Comparison of ENCODE assay signal across 14 mouse cellular contexts in the genomic region with DNA sequence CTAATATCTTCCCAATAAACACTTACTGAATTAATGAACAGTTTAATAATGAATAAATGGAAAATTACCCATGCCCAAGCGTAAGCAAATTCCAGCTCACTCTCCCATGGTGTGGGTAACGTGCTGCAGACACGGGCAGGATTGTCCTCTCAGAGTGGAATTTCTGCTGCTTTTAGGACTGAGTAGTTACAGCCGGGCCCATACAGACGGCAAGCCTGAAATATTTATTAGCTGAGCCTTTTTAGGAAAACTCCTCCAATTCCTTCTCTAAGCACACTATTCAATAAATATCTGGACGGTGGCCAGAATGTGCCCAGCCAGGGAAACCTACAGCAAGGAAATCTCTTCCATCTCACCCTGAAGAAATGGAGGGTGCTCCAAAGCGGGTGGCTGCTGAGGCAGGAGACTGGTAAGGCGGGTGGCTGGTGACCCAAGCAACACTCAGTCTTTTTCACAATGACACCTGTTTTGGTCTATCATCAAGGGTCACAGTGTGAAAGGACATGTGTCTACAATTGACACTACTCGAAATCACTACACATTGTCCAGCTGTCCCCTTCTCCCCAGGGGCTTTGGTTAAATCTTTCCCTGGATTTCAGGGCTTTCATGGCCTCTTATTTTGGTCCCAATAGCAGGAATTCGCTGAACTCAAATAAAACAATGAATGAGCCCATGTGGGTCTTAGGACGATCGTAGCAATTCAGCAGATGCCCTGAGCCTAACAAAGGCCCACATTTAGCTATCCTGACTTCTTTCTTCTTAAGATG.
DNase-seq lines count a peak whose midpoint lies in the region; ATAC-seq and TF ChIP-seq lines count a peak whose summit lies in the region.
"Had no signal": no experiment of that assay in that cellular context is flagged by ENCODE, and none has a peak within 500 bp of the region (broad histone marks: within the 10 kb centered on the region; RNA-seq: fewer than 3 reads in every experiment).

No protein-coding gene starts in this region.

- H3K27ac ChIP-seq in embryonic facial prominence, embryonic 11.5 days (replicated peaks; ENCODE audit: low read depth, low read length) = no peak overlapping the region
- no peak overlapping the region for H3K27ac ChIP-seq in embryonic facial prominence, embryonic 10.5 days (replicated peaks)
- H3K27ac ChIP-seq in midbrain, embryonic 10.5 days (replicated peaks) = peak overlapping the region; percentile 79
- no peak overlapping the region for H3K27ac ChIP-seq in midbrain, embryonic 15.5 days
- no peak overlapping the region for H3K27ac ChIP-seq in hindbrain, postnatal 0 days
- no peak overlapping the region for H3K27ac ChIP-seq in neural tube, embryonic 12.5 days
- H3K27ac ChIP-seq in cerebellum, adult 2 months (ENCODE audit: insufficient read depth, low read length) = no peak overlapping the region
- H3K27ac ChIP-seq: neural tube, embryonic 13.5 days had no signal

- H3K27me3 ChIP-seq in embryonic facial prominence, embryonic 11.5 days (ENCODE audit: control insufficient read depth, insufficient read depth, low read length) = no peaks in the 10 kb centered on the region
- no peaks in the 10 kb centered on the region for H3K27me3 ChIP-seq in embryonic facial prominence, embryonic 10.5 days (replicated peaks; ENCODE audit: low read depth, poor library complexity, severe bottlenecking)
- no peaks in the 10 kb centered on the region for H3K27me3 ChIP-seq in midbrain, embryonic 10.5 days (ENCODE audit: low read depth, poor library complexity, severe bottlenecking)
- H3K27me3 ChIP-seq in midbrain, embryonic 15.5 days (replicated peaks) = no peaks in the 10 kb centered on the region
- H3K27me3 ChIP-seq in hindbrain, postnatal 0 days (ENCODE audit: insufficient read depth, low read length) = no peaks in the 10 kb centered on the region
- H3K27me3 ChIP-seq in neural tube, embryonic 12.5 days (replicated peaks) = peaks cover 14% of the 10 kb centered on the region
- H3K27me3 ChIP-seq in cerebellum, adult 2 months (ENCODE audit: control insufficient read depth, insufficient read depth, low read length) = no peaks in the 10 kb centered on the region

- TF ChIP-seq POLR2A in cerebellum, adult 2 months (IDR thresholded peaks at IDR 0.05; ENCODE audit: borderline replicate concordance, insufficient read depth, low read length) = no peak

- no peak; the same call in 1 of the 2 replicates for ATAC-seq in embryonic facial prominence, embryonic 11.5 days (replicated peaks; ENCODE audit: insufficient number of reproducible peaks, low FRiP score, low TSS enrichment, low read depth)
- ATAC-seq in midbrain, embryonic 15.5 days (replicated peaks) = no peak
- ATAC-seq in hindbrain, postnatal 0 days = no peak
- peak; percentile 68; the same call in 1 of the 2 replicates for ATAC-seq in neural tube, embryonic 12.5 days (ENCODE audit: low FRiP score, low read depth)

- no peak overlapping the region for H3K4me3 ChIP-seq in embryonic facial prominence, embryonic 11.5 days (ENCODE audit: low read depth, low read length)
- no peak overlapping the region for H3K4me3 ChIP-seq in embryonic facial prominence, embryonic 10.5 days
- peak overlapping the region; percentile 26 for H3K4me3 ChIP-seq in midbrain, embryonic 10.5 days
- H3K4me3 ChIP-seq in midbrain, embryonic 15.5 days = no peak overlapping the region
- H3K4me3 ChIP-seq in hindbrain, postnatal 0 days (ENCODE audit: low read length) = no peak overlapping the region
- no peak overlapping the region for H3K4me3 ChIP-seq in neural tube, embryonic 12.5 days
- no peak overlapping the region for H3K4me3 ChIP-seq in cerebellum, adult 2 months (replicated peaks; ENCODE audit: insufficient read depth, low read depth, low read length)
- H3K4me3 ChIP-seq: neural tube, embryonic 13.5 days had no signal

- H3K4me2 ChIP-seq in embryonic facial prominence, embryonic 11.5 days (ENCODE audit: low read depth, low read length) = no peak overlapping the region
- no peak overlapping the region for H3K4me2 ChIP-seq in midbrain, embryonic 15.5 days
- no peak overlapping the region for H3K4me2 ChIP-seq in hindbrain, postnatal 0 days (ENCODE audit: low read depth, low read length)
- H3K4me2 ChIP-seq in neural tube, embryonic 12.5 days (replicated peaks) = no peak overlapping the region
- H3K4me2 ChIP-seq: liver, embryonic 11.5 days; neural tube, embryonic 13.5 days had no signal

- H3K36me3 ChIP-seq in embryonic facial prominence, embryonic 11.5 days (replicated peaks; ENCODE audit: control insufficient read depth, insufficient read depth, low read depth, low read length) = no peaks in the 10 kb centered on the region
- no peaks in the 10 kb centered on the region for H3K36me3 ChIP-seq in embryonic facial prominence, embryonic 10.5 days (replicated peaks)
- no peaks in the 10 kb centered on the region for H3K36me3 ChIP-seq in midbrain, embryonic 10.5 days
- H3K36me3 ChIP-seq in midbrain, embryonic 15.5 days (replicated peaks) = no peaks in the 10 kb centered on the region
- H3K36me3 ChIP-seq in hindbrain, postnatal 0 days (ENCODE audit: insufficient read depth, low read length) = no peaks in the 10 kb centered on the region
- no peaks in the 10 kb centered on the region for H3K36me3 ChIP-seq in neural tube, embryonic 12.5 days
- H3K36me3 ChIP-seq: neural tube, embryonic 13.5 days had no signal

- H3K9ac ChIP-seq in embryonic facial prominence, embryonic 11.5 days (replicated peaks; ENCODE audit: low read length) = no peak overlapping the region
- no peak overlapping the region for H3K9ac ChIP-seq in midbrain, embryonic 15.5 days
- no peak overlapping the region for H3K9ac ChIP-seq in hindbrain, postnatal 0 days (replicated peaks; ENCODE audit: low read length)
- no peak overlapping the region for H3K9ac ChIP-seq in neural tube, embryonic 12.5 days
- H3K9ac ChIP-seq: neural tube, embryonic 13.5 days had no signal

- no peaks in the 10 kb centered on the region for H3K9me3 ChIP-seq in embryonic facial prominence, embryonic 11.5 days (replicated peaks; ENCODE audit: control insufficient read depth, low read length)
- no peaks in the 10 kb centered on the region for H3K9me3 ChIP-seq in embryonic facial prominence, embryonic 10.5 days
- H3K9me3 ChIP-seq in midbrain, embryonic 10.5 days (replicated peaks) = no peaks in the 10 kb centered on the region
- no peaks in the 10 kb centered on the region for H3K9me3 ChIP-seq in midbrain, embryonic 15.5 days
- no peaks in the 10 kb centered on the region for H3K9me3 ChIP-seq in hindbrain, postnatal 0 days (ENCODE audit: low read length)
- H3K9me3 ChIP-seq in neural tube, embryonic 12.5 days = no peaks in the 10 kb centered on the region
- H3K9me3 ChIP-seq: neural tube, embryonic 13.5 days had no signal

- H3K4me1 ChIP-seq in embryonic facial prominence, embryonic 11.5 days (ENCODE audit: control insufficient read depth, insufficient read depth, low read length) = no peaks in the 10 kb centered on the region
- H3K4me1 ChIP-seq in embryonic facial prominence, embryonic 10.5 days = 0 out of 2 replicates have a peak, but pooled peaks cover 4% of the 10 kb centered on the region
- H3K4me1 ChIP-seq in midbrain, embryonic 10.5 days = peaks cover 44% of the 10 kb centered on the region
- 0 out of 2 replicates have a peak, but pooled peaks cover 5% of the 10 kb centered on the region for H3K4me1 ChIP-seq in midbrain, embryonic 15.5 days
- H3K4me1 ChIP-seq in hindbrain, postnatal 0 days (ENCODE audit: insufficient read depth, low read length) = 0 out of 2 replicates have a peak, but pooled peaks cover 7% of the 10 kb centered on the region
- H3K4me1 ChIP-seq in neural tube, embryonic 12.5 days = peaks cover 7% of the 10 kb centered on the region
- H3K4me1 ChIP-seq in cerebellum, adult 2 months (ENCODE audit: control insufficient read depth, insufficient read depth, low read length) = no peaks in the 10 kb centered on the region

- 68% methylated on average over 12 of the region's 12 CpGs for WGBS in embryonic facial prominence, embryonic 11.5 days
- 62% methylated on average over 12 of the region's 12 CpGs for WGBS in embryonic facial prominence, embryonic 10.5 days
- 29% methylated on average over 12 of the region's 12 CpGs for WGBS in midbrain, embryonic 10.5 days
- 20% methylated on average over 12 of the region's 12 CpGs for WGBS in midbrain, embryonic 15.5 days
- 30% methylated on average over 12 of the region's 12 CpGs for WGBS in hindbrain, postnatal 0 days
- 19% methylated on average over 12 of the region's 12 CpGs for WGBS in neural tube, embryonic 12.5 days
- WGBS in cerebellum, adult 2 months = 61% methylated on average over 12 of the region's 12 CpGs

- peak; percentile 20 for DNase-seq in embryonic facial prominence, embryonic 11.5 days (ENCODE audit: low spot score)
- no peak for DNase-seq in embryonic facial prominence, embryonic 10.5 days (ENCODE audit: low spot score)
- DNase-seq in midbrain, embryonic 10.5 days (ENCODE audit: low spot score) = peak; percentile 60
- DNase-seq in hindbrain, postnatal 0 days (ENCODE audit: low spot score) = peak; percentile 34
- no peak for DNase-seq in kidney, postnatal 14 days
- no peak for DNase-seq in cerebellum, adult 2 months
- DNase-seq: adrenal gland, postnatal 10 days; cerebellum, postnatal 25 days; retina, postnatal 1 day; thymus, adult 2 months had no signal

- no peak for TF ChIP-seq CTCF in hindbrain, postnatal 0 days (IDR thresholded peaks at IDR 0.05; ENCODE audit: low read depth)
- TF ChIP-seq CTCF in cerebellum, adult 2 months (IDR thresholded peaks at IDR 0.05; ENCODE audit: borderline replicate concordance, insufficient read depth, low read depth, low read length) = no peak

Comparison
In these comparisons a context has a peak if more than half of its experiments do, and no peak if none do; other contexts are left out.
1. DNase-seq: peak in embryonic facial prominence, embryonic 11.5 days (single experiment), midbrain, embryonic 10.5 days (single experiment) and hindbrain, postnatal 0 days (single experiment); none in embryonic facial prominence, embryonic 10.5 days (single experiment), kidney, postnatal 14 days (single experiment) and cerebellum, adult 2 months (0 of 2).